In genomic region chr8:61127299-61127861, GRCm38 (mm10) we compare ENCODE assay signal across 22 mouse cellular contexts.
DNase-seq lines count a peak whose midpoint lies in the region; ATAC-seq and TF ChIP-seq lines count a peak whose summit lies in the region.
"Had no signal": no experiment of that assay in that cellular context is flagged by ENCODE, and none has a peak within 500 bp of the region (broad histone marks: within the 10 kb centered on the region; RNA-seq: fewer than 3 reads in every experiment).

No protein-coding gene starts in this region.

- ATAC-seq in hindbrain, embryonic 16.5 days: no peak
- ATAC-seq: activated CD4-positive, CD25-positive, alpha-beta regulatory T cell, adult 4 months; forebrain, embryonic 16.5 days; Patski had no signal

- intact Hi-C loops in gastrocnemius, postnatal 14 days (cut with DNase I; ENCODE audit: low total_unique reads): no loop called here

- H3K27me3 ChIP-seq in hindbrain, embryonic 16.5 days (replicated peaks; ENCODE audit: control insufficient read depth, insufficient read depth, low read length): no peaks in the 10 kb centered on the region
- H3K27me3 ChIP-seq: CH12.LX; embryonic facial prominence, embryonic 13.5 days; forebrain, embryonic 12.5 days; heart, embryonic 12.5 days; hindbrain, embryonic 15.5 days; Patski had no signal

- no peaks in the 10 kb centered on the region for H3K4me1 ChIP-seq in lung, adult 2 months (ENCODE audit: control insufficient read depth, insufficient read depth, low read length)
- H3K4me1 ChIP-seq in hindbrain, embryonic 16.5 days (ENCODE audit: control insufficient read depth, insufficient read depth, low read depth, low read length): no peaks in the 10 kb centered on the region
- H3K4me1 ChIP-seq: embryonic facial prominence, embryonic 13.5 days; forebrain, embryonic 12.5 days; heart, embryonic 12.5 days; hindbrain, embryonic 15.5 days had no signal

- DNase-seq in brain, embryonic 14.5 days (ENCODE audit: low read depth): peak; percentile 13
- DNase-seq in lung, adult 2 months: peak; percentile 45
- DNase-seq in lung, postnatal 10 days: peak; percentile 41
- DNase-seq in lung, postnatal 4 days: peak; percentile 35 to 49
- DNase-seq in adrenal gland, adult 18-20 months (ENCODE audit: low spot score in 2 of 2): no peak
- no peak for DNase-seq in spleen, adult 18-20 months
- DNase-seq in gastrocnemius, postnatal 14 days: no peak
- DNase-seq: adrenal gland, adult 2 months; adrenal gland, postnatal 25 days; cerebellum, adult 11 months; cerebellum, adult 8-10 months; cerebellum, postnatal 25 days; gastrocnemius, postnatal 10 days had no signal

- WGBS in lung, adult 2 months: 55% methylated on average over 2 of the region's 2 CpGs
- 72% methylated on average over 2 of the region's 2 CpGs for WGBS in hindbrain, embryonic 16.5 days

- H3K4me3 ChIP-seq in lung, adult 2 months (replicated peaks; ENCODE audit: extremely low read depth, low read depth, low read length): no peak overlapping the region
- no peak overlapping the region for H3K4me3 ChIP-seq in hindbrain, embryonic 16.5 days (ENCODE audit: low read length)
- H3K4me3 ChIP-seq: embryonic facial prominence, embryonic 13.5 days; forebrain, embryonic 12.5 days; heart, embryonic 12.5 days; hindbrain, embryonic 15.5 days had no signal

- no peaks in the 10 kb centered on the region for H3K9me3 ChIP-seq in hindbrain, embryonic 16.5 days (ENCODE audit: control insufficient read depth, low read length)
- H3K9me3 ChIP-seq: embryonic facial prominence, embryonic 13.5 days; forebrain, embryonic 12.5 days; heart, embryonic 12.5 days; hindbrain, embryonic 15.5 days had no signal

- H3K9ac ChIP-seq in hindbrain, embryonic 16.5 days (ENCODE audit: low read depth, low read length): no peak overlapping the region
- H3K9ac ChIP-seq: embryonic facial prominence, embryonic 13.5 days; forebrain, embryonic 12.5 days; heart, embryonic 12.5 days; hindbrain, embryonic 15.5 days had no signal

- no peak for TF ChIP-seq CTCF in brain, embryonic 14.5 days (IDR thresholded peaks at IDR 0.05; ENCODE audit: borderline replicate concordance, extremely low read depth, insufficient read depth, insufficient read length)
- TF ChIP-seq CTCF in lung, adult 2 months (IDR thresholded peaks at IDR 0.05; ENCODE audit: insufficient read depth, low read length): no peak

- H3K4me2 ChIP-seq in hindbrain, embryonic 16.5 days (ENCODE audit: low read length): no peak overlapping the region
- H3K4me2 ChIP-seq: embryonic facial prominence, embryonic 13.5 days; forebrain, embryonic 12.5 days; heart, embryonic 12.5 days; hindbrain, embryonic 15.5 days had no signal

- no peak for TF ChIP-seq POLR2A in brain, embryonic 14.5 days (IDR thresholded peaks at IDR 0.05; ENCODE audit: borderline replicate concordance, extremely low read depth, insufficient read depth, insufficient read length, poor library complexity, severe bottlenecking)
- no peak for TF ChIP-seq POLR2A in lung, adult 2 months (IDR thresholded peaks at IDR 0.05; ENCODE audit: borderline replicate concordance, extremely low read depth, low read depth, low read length)

- peaks cover 7% of the 10 kb centered on the region; the same call in 1 of the 2 replicates for H3K36me3 ChIP-seq in hindbrain, embryonic 16.5 days (ENCODE audit: control insufficient read depth, insufficient read depth, low read length)

- H3K27ac ChIP-seq in hindbrain, embryonic 16.5 days (ENCODE audit: low read depth, low read length): no peak overlapping the region
- H3K27ac ChIP-seq: embryonic facial prominence, embryonic 13.5 days; forebrain, embryonic 12.5 days; hindbrain, embryonic 15.5 days had no signal

Comparison
In these comparisons a context has a peak if more than half of its experiments do, and no peak if none do; other contexts are left out.
1. DNase-seq: peak in brain, embryonic 14.5 days (single experiment), lung, adult 2 months (single experiment), lung, postnatal 10 days (single experiment) and lung, postnatal 4 days (2 of 2); none in adrenal gland, adult 18-20 months (0 of 2), spleen, adult 18-20 months (0 of 2) and gastrocnemius, postnatal 14 days (single experiment).